Mouse (Mus musculus): ENCODE results near the gene Jade2.

Jade2 gene

DNA sequence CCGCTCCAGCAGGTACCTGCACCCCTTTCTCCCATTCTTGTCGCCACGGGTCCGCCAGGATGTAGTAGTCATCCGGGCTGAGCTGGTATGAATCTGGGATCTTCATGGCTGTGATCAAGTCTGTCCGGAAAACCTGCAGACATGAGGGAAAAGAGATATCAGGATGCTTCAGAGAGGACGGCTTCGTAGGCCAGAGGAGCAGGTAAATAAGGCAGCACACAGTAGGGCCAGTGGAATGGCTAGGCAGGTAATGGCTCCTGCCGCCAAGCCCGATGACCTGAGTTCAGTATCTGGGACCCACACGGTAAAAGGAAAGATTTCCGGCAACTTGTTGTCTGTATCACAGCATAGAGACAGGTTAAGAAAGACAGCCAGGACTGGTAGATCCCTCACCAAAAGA, 21.9 kb downstream of the Jade2 start:
- DNase-seq (ENCODE audit: low read depth, low spot score): no peak

DNA sequence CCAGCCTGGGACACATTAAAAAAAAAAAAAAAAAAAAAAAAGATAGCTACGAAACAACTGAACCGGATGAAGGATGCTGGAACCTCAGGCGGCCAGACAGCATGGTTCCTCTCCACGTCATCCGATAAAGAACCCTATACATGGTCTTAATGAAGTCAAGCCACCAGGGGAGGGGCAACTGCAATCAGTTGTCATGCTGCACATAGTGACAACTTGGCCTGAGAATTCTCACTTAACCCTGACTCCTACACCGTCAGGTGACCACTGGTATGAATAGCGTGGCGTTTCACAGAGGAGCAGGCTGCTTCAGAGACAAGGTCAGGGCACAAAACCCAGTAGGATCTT, 23.4 kb downstream of the Jade2 start:
- no peak for DNase-seq (ENCODE audit: low read depth, low spot score)

DNA sequence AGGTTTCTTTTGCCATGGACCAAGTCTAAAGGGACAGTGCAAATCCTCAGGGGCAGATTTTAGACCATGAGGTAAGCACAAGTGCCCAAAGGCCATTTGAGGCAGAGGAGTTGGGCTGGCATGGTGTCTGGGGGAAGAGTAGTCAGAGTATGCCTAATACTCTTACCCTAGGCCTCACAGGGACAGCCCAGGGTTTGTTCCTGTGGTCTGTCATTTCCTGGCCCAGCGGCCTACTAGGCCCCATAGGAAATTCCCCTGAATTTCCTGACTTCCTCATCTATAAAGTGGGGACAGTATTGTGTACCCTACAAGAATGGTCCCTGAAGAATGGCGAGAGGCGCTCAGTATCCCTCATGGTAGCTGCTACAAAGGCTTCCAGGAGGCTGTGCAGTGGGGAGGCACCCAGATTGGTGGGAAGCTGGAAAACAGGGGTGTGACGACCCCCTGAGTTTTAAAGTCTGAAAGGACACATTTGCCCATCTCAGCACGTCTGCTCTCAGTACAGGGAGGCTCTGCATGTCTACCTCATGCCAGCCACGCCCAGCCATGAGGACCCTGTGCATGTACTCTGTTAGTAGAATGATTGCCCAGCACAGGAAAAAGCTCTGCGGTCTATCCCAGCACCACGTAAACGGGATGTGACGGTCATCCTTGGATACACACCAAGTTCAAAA, 23.9 kb downstream of the Jade2 start:
- no peak for DNase-seq (ENCODE audit: low read depth, low spot score)

DNA sequence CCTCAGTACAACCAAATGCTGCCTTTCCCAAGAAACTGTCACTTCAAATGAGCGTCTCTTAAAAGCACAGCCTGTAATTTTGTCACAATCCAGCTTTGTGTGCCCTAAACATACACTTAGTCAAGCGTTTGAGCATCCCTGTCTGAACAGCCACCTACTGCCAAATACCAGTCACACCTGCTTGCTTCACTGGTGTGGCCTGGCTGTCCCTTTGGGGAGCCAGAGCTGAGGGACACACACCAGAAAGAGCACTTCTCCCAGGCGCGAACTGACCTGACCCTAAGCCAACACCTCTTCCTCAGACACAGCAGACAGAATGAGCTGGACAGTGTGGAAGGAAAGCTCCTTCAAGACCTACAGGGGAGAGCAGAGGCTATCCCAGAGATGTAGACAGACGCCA, 24.5 kb downstream of the Jade2 start:
- DNase-seq (ENCODE audit: low read depth, low spot score): no peak

DNA sequence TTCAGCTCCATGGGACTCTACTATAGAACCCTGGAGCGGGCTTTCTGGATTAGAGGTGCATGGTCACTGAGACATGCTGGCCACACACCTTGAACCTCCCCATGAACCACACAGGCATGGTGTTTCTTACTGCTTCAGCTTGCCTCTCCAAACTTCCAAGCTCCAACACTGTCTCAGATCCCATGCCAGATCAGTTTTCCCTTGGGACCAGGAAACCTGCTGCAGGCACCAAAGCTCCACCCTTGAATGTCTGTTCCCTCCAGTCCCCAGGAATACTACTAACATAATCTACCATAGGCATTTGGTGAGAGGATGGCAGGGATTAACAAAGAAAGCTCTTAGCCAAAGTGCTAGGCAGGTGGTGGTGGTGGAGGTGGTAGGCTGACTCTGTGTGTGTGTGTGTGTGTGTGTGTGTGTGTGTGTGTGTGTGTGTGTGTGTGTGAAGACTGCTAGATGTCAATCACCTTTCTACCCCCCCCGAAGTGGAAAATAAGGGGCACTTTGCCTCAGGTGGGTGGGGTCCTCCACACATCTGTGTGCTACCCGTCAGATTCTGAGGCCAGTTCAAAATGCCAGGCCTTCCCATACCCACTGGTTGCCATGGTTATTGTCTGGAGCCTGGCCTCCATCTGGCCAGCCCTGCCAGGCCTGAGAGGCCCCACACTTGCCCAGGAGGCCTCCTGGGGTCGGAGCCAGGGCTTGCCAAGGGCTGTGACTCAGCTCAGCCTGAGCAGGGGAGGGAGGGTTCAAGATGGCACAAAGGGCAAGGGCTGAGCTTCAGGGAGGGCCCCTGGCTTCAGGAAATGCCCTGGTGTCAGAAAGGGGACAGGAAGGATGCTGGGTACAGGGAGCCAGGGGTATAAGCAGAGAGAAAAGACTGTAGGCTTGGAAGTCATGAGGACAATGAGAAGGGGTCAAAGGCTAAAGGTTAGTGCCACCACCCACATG, 25.2 kb downstream of the Jade2 start:
- peak; percentile 96 for DNase-seq (ENCODE audit: low read depth, low spot score)

DNA sequence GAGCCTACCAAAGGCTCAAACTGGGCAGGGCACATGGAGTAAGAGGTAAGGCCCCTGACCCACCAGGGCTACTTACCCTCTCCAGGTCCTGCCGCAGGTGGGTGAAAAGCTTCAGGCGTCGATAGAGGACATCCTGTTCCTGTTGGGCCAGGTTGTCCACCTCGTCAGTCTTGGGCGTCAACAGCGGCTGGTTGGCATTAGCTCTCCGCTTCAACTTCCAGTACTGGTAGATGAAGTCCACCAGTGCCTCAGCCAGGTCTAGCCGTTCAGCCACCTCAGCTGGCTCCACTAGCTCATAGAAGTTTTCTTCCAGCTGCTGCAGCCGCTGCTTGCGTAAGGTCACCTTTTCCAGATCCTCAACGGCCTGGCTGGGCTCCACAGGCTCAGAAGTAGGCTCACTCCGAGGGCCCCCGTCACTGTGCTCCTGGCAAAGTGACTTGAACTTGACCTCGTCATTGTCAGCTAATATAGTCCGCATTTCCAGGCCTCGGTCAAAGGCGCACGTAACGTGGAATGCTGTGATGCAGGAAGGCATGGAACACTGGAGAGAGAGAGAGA, 32.5 kb downstream of the Jade2 start:
- DNase-seq (ENCODE audit: low read depth, low spot score): no peak

DNA sequence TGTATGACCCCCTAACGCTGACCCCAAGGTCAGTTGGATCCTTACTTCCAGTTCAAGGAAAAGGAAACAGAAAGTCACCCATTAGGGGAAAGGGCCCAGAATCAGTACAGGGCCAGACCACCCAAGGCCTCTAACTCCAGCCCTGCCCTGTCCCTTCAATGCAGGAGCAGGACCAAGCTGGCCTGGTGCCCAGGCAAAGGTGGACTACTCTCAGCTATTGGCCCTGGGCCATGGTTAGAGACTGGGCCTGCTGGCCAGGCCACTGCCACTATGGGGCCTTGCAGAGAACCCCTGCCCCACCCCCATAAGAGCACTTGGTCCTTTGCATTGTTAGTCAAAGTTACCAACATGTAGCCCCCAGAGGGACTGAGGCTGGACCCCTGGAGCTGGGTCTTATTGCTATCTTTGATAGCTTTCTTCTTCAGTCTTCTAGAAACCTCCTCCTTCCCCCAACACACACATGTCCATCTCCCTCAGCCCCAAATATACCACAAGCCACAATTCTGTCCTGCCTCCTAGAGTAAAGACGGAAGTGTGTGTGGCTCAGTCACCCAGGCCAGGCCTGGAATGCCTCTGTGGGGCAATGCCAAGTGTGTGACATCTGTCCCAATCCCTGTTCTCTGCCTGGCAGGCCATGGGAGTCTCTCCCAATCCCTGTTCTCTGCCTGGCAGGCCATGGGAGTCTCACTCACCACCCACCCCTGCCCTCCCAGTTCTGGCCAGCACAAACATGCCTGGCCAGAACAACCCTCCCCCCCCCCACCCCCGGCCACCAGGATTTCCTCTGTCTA, 33.3 kb downstream of the Jade2 start:
- peak; percentile 60 for DNase-seq (ENCODE audit: low read depth, low spot score)

DNA sequence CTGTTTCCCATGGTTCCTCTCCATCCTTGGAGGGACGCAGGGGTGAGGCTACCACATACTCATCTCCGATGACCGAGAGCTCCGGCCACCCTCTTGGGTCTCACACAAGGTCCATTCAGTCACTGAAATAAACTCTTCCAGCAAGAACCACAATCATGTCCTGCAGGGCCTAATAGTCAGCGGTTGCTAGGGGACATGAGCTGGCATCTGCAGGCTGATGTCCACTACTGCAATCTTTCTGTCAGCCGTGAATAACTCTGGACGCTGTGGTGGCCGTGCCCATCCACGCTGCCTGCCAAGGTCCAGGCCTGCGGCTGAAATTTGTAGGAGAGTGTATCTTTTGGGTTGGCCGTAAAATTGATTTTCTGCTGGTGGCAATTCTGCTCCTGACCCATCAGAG, 34.2 kb downstream of the Jade2 start:
- no peak for DNase-seq (ENCODE audit: low read depth, low spot score)

DNA sequence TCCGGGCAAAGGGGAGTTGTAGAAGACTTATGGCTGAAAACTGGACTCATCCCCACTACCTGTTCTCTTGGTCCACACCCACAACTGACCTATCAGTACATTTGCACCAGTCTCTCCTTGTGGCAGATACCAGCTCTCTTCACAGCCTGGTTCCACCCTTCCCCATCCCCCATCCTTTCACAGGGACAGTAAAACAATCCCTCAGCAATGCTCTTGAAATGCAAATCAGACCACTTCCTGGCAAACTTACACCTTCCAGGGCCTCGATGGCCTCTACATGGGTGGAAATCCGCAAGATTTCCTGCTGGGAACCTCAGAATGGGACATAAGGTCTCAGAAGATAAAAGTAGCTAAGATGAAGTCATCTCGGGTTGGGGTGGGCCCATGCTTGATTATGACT, 34.7 kb downstream of the Jade2 start:
- DNase-seq (ENCODE audit: low read depth, low spot score): no peak

DNA sequence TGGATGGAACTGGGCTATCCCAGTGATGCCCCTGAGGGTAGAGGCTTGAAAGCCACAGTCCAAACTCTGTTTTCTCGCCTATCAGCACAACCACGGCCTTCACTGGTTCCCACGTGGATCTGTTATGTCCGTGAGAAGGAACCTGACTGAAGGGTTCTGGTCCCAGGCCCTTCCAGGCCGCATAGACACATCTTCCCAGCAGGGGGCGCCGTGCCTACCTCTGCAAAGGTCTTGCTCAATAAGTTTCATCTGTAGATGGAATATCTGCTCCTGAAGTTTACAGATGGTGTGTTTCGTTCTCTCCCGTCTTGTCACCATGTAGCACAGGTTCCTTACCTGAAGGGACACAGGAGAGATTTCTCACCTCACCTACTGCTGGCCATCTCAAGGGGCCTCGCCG, 36.6 kb downstream of the Jade2 start:
- DNase-seq (ENCODE audit: low read depth, low spot score): peak; percentile 84

DNA sequence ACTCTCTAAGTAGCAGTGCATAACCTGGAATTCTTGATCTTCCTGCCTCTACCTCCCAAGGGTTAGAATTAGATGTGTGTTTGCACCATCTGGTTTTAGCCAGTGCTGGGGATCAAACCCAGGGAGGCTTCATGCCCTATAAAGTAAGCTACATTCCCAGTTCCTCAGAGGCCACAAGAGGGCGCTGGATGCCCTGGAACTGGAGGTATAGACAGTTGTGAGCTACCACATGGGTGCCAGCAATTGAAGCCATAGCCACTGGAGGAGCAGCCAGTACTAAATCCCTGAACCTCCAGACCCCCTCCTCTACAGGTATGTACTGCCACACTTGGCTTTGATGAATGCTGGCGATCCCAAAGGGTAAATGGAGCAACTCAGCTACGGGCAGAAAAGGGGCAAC, 37.5 kb downstream of the Jade2 start:
- peak; percentile 77 for DNase-seq (ENCODE audit: low read depth, low spot score)

DNA sequence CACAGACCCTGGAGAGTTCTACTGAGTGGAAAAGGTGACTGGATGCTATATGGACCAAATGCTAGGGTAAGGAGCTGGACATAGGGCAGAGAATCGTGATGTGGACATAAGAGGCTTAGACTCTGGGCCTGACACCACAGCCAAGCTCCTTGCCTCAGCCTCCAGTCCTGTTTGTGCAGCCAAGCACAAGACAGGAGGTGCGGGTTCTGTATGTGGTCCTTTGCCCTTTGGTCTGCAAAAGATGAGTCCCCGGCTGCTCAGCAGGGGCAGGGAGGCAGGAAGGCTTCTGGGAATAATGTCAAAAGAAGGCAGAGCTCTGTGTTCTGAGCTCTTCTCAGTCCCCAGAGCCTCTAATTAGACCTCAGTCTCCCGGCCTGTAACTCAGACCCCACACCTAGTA, 38.6 kb downstream of the Jade2 start:
- DNase-seq (ENCODE audit: low read depth, low spot score): no peak

DNA sequence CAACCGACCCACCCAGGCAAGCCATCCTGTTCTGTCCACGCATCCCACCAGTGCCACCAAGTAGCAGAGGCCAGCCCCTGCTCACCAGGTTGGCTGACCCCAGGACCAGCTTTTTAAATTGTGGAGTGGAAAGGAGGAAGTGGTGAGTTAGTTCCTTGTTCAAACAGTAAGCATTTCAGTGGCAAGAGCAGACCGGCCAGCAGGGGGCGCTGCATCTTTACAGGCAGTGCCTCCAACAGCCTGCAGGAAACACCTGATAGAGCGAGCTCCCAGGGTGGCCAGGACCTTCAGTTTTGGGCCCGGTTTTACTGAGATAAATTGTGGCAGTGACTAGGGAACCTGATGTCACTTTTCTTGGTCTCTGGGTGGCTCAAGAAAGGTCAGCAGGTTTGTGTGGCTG, 39.7 kb downstream of the Jade2 start:
- DNase-seq (ENCODE audit: low read depth, low spot score): peak; percentile 89

DNA sequence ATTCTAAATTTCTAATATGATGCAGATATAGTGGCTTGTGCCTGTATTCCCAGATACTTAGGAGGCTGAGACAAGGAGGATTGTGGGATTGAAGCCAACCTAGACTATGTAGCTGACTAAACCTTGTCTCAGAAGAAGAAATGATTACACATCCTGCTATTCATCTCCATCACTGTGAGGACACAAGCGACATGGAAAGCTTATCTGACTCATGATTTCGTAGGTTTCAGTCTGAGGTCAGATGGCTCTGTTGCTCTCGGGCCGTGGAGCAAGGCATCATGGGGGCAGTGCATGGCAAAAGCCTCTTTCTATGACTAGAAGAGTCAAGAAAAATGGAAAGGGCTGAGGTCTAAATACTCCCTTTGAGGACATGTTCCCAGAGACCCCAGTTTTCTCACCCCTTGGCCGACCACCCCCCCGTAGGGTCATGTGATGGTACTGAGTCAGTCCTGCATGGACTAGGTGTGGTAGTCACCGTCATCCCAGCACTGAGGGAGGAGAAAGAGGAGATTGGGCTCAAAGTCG, 45.4 kb downstream of the Jade2 start:
- DNase-seq (ENCODE audit: low read depth, low spot score): no peak

DNA sequence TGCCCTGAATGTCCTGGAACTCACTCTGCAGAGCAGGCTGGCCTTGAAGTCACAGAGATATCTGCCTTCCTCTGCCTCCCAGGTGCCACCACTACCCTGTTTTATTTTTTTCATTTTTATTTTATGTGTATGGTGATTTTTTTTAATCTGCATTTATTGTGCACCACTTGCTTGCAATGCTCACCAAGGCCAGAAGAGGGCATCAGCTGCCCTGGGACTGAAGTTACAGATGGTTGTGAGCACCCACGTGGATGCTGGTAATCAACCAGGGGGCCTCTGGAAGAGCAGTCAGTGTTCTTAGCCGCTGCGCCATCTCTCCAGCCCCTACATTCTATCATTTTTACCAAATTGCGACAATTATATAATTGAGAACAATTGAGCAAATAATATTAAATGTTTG, 46.2 kb downstream of the Jade2 start:
- no peak for DNase-seq (ENCODE audit: low read depth, low spot score)

DNA sequence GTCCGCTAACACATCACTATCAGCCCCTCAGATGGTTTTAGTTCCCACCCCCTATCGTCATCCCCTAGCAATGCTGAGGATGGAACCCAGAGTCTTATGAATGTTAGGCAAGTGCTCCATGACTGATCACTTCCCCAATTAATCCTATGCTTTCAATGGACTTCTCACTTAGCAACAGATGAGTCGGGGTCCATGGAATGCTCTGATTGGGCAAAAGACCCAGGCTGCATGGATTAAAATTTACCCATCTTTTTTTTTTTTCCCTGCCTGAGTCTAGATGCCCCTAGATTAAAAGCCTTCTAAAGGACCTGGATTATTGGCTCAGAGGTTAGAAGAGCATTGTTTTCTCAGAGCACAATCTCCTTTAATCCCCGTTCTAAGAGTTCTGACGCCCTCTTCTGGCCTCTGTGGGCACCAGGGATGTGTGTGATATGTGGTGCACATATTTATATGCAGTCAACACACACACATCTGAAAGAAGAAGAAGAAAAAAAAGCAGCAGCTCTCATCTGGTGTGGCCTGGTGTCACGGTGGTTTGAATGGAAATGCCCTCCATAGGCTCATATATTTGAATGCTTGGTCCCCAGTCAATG, 47.7 kb downstream of the Jade2 start:
- DNase-seq (ENCODE audit: low read depth, low spot score): peak; percentile 50

DNA sequence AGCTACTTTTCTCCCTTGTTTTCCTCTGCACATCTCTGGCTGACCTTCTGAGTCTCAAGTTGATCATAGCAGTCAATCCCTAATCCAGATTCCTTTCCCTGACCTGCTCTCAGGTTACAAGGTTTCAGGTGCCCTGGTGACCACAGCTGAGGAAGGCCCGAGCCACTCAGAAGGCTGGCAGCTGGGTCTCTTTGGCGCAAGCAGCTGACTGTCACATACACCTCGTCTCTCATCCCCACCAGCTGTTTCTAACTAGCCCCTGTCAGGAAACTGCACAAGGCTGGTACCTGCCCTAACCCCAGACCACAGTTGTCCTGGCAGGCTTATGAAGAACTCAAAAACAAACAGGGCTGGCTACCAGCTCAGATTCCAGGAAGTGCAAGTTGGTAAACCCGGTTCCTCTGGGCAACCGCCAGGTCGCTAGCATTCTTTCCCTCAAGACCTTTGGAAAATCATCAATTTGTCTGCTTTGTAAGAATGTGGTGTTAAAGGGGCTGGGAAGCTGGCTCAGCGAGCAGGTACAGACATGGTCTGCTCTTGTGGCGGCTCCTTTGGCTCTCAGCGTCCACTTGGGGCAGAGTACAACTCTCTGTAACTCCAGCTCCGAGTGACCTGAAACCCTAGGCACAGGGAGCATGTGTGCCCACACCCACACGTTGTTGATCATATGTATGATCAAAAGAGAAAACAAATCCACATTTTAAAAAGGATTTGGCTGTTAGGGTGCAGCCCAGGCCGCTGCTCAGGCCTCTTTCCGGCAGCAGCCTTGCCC, 50.2 kb downstream of the Jade2 start:
- no peak for DNase-seq (ENCODE audit: low read depth, low spot score)

DNA sequence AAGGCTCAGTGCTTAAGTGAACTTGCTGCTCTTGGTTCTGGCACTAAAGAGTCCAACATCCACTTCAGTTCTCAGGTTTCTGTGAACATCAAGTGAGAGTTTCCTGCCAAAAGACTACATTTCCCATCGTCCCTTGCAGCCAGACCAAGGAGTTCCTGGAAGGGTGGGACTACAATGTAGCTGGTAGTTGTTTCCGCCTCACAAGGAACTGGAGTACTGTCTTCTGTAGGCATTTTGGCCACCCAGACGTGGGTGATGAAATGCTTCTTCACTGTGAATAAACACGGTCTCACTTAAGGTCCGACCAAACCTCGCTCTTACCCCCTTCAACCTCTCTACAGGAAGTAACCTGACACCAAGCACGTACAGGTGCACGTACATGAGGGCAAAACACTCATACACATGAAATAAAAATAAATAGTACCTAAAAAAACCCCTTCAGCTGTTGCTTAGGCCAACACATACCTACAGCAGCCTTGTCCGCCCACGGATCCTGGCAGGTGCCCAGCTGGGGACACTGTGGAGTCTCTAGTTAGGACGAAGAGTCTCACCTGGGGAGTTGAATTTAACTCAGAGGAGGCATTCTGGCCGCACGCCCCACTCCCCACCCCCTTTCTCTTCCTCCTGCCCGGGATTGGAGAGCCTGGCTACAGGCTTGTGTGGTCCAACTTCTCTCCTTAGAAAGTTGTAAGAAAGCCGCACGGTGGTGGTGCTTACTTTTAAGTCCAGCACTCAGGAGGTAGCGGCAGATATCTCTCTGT, 52.1 kb downstream of the Jade2 start:
- peak; percentile 95 for DNase-seq (ENCODE audit: low read depth, low spot score)

DNA sequence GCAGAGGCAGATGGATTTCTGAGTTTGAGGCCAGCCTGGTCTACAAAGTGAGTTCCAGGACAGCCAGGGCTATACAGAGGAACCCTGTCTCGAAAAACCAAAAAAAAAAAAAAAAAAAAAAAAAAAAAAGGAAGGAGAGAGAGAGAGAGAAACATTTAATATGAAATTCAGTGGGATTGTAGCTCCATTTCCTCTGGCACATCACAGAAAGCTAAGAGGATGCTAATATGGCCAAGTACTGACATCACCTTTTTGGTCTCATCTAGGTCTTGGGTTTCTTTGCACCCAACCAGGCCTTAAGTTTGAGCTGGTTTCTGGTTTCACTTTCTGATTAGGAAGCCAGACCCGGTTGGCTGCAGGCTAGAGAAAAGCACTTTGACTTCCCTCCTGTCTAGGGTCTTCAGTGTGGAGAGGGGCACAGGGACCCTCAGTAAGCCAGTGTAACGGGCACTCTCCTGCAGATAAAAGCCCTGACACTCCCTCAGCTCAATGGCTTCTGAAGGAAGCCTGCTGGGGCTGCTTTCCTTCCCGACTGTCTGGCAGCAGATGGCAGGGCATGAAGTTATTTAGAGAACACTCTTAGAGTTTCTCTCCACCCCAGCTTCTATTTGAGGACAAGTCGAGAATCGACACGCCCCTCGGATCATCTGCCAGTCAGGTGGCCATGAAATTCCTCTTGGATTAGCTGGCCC, 56.7 kb downstream of the Jade2 start:
- DNase-seq (ENCODE audit: low read depth, low spot score): peak; percentile 79
